Mouse (Mus musculus) neural tube, embryonic 15.5 days (tissue): ENCODE data around the gene Hoxa5. TPM values are rescaled to one million over a fixed set of nuclear protein-coding genes. Genes with fewer than 3 reads are reported as not detected.

ENCODE experiments used
- ATAC-seq: fragments of 200-750 bp; cut with Nextera tagmentation; 2 replicates; pipeline ENCODE4 v1.8.0; 2017; ENCODE audit warnings: mild to moderate bottlenecking, moderate TSS enrichment, moderate library complexity; ENCODE audit not compliant: low FRiP score
- H3K27ac ChIP-seq: fragments of 300-500 bp; sonication (generic); replicated peaks from 2 replicates; pipeline ENCODE4 v1.5.1; 2015; ENCODE audit warnings: mild to moderate bottlenecking, inconsistent platforms
- H3K27me3 ChIP-seq: fragments of 300-500 bp; sonication (generic); replicated peaks from 2 replicates; pipeline ENCODE4 v1.6.1; 2015; ENCODE audit warnings: inconsistent platforms
- H3K36me3 ChIP-seq: fragments of 300-500 bp; sonication (generic); 2 replicates; pipeline ENCODE4 v1.6.1; 2015; ENCODE audit warnings: inconsistent platforms
- H3K4me1 ChIP-seq: fragments of 300-500 bp; sonication (generic); 2 replicates; pipeline ENCODE4 v1.6.1; 2015; ENCODE audit warnings: inconsistent platforms
- H3K4me2 ChIP-seq: fragments of 300-500 bp; sonication (generic); 2 replicates; pipeline ENCODE4 v1.6.1; 2015; ENCODE audit warnings: inconsistent platforms, mild to moderate bottlenecking, moderate library complexity
- H3K4me3 ChIP-seq: fragments of 300-500 bp; sonication (generic); replicated peaks from 2 replicates; pipeline ENCODE4 v1.5.1; 2015; ENCODE audit warnings: mild to moderate bottlenecking, inconsistent platforms
- H3K9ac ChIP-seq: fragments of 300-500 bp; sonication (generic); replicated peaks from 2 replicates; pipeline ENCODE4 v1.6.1; 2015; ENCODE audit warnings: mild to moderate bottlenecking, inconsistent platforms
- H3K9me3 ChIP-seq: fragments of 300-500 bp; sonication (generic); replicated peaks from 2 replicates; pipeline ENCODE4 v1.6.1; 2016; ENCODE audit warnings: inconsistent platforms
- WGBS: fragments of 180-500 bp; shearing (Covaris S2); methylation state at CpG from one replicate; pipeline ENCODE4 v1.1.7; 2015; ENCODE audit warnings: mixed read lengths; 5-methylcytosine and 5-hydroxymethylcytosine counted together
- polyA plus RNA-seq: library from polyadenylated mRNA; unstranded; fragments of >200 nt; fragmentation: Nextera tagmentation; extraction: Ambion mirVana; gene quantifications from 2 replicates; pipeline ENCODE4 v1.2.1, GENCODE M21; 2015

The Hoxa5 gene
- polyA plus RNA-seq, 1 experiment from 2014 or later: 73.9 TPM

GRCm38 (mm10) chr6:52231885-52232567, 27.6 kb upstream of the Hoxa5 start:
- H3K9me3 ChIP-seq: no peaks in the 10 kb centered on the region
- peak overlapping the region; percentile 57 for H3K4me3 ChIP-seq
- H3K27ac ChIP-seq: peak overlapping the region; percentile 82
- H3K4me2 ChIP-seq: peak overlapping the region; percentile 57
- ATAC-seq: no peak
- no peaks in the 10 kb centered on the region for H3K36me3 ChIP-seq
- H3K4me1 ChIP-seq: peaks cover 34% of the 10 kb centered on the region
- H3K9ac ChIP-seq: peak overlapping the region; percentile 65
- WGBS: 1% methylated on average over 18 of the region's 18 CpGs
- peaks cover 8% of the 10 kb centered on the region for H3K27me3 ChIP-seq

GRCm38 (mm10) chr6:52230516-52231165, 26.3 kb upstream of the Hoxa5 start, which contains the start of gene Hoxa9:
Gene Hoxa9, minus strand, starts transcription at chr6:52231089.
- 2% methylated on average over 21 of the region's 36 CpGs for WGBS
- no peak for ATAC-seq
- H3K4me1 ChIP-seq: peaks cover 31% of the 10 kb centered on the region
- H3K36me3 ChIP-seq: no peaks in the 10 kb centered on the region
- H3K4me2 ChIP-seq: peak within 1 kb of the TSS; percentile 58
- H3K27me3 ChIP-seq: no peaks in the 10 kb centered on the region
- H3K9ac ChIP-seq: peak within 1 kb of the TSS; percentile 65
- peak within 1 kb of the TSS; percentile 57 for H3K4me3 ChIP-seq
- H3K27ac ChIP-seq: peak within 1 kb of the TSS; percentile 86
- H3K9me3 ChIP-seq: no peaks in the 10 kb centered on the region

GRCm38 (mm10) chr6:52229558-52230416, 25.4 kb upstream of the Hoxa5 start:
- no peak for ATAC-seq
- Histone ChIP-seq H3K27ac (peak overlapping the region; percentile 86), H3K4me1 (peaks cover 34% of the 10 kb centered on the region; the same call in 1 of the 2 replicates), H3K4me2 (peak overlapping the region; percentile 58), H3K36me3 (no peaks in the 10 kb centered on the region), H3K4me3 (peak overlapping the region; percentile 44), H3K27me3 (no peaks in the 10 kb centered on the region), H3K9ac (peak overlapping the region; percentile 64), H3K9me3 (no peaks in the 10 kb centered on the region)
- 2% methylated on average over 44 of the region's 44 CpGs for WGBS

- H3K4me1 ChIP-seq: peaks cover 28% of the 10 kb centered on the region; the same call in 1 of the 2 replicates
- under 1% methylated on average over 38 of the region's 38 CpGs for WGBS
- ATAC-seq: no peak
- H3K36me3 ChIP-seq: no peaks in the 10 kb centered on the region
- H3K9ac ChIP-seq: peak overlapping the region; percentile 64
- H3K9me3 ChIP-seq: no peaks in the 10 kb centered on the region
- H3K4me3 ChIP-seq: peak overlapping the region; percentile 44
- H3K27ac ChIP-seq: peak overlapping the region; percentile 86
- no peaks in the 10 kb centered on the region for H3K27me3 ChIP-seq
- peak overlapping the region; percentile 58 for H3K4me2 ChIP-seq
Measured at GRCm38 (mm10) chr6:52228475-52229465, 24.4 kb upstream of the Hoxa5 start.

- 11% methylated on average over 11 of the region's 11 CpGs for WGBS
- peak overlapping the region; percentile 65 for H3K4me3 ChIP-seq
- peaks cover 25% of the 10 kb centered on the region; the same call in 1 of the 2 replicates for H3K4me1 ChIP-seq
- H3K36me3 ChIP-seq: no peaks in the 10 kb centered on the region
- H3K4me2 ChIP-seq: peak overlapping the region; percentile 85
- H3K27ac ChIP-seq: peak overlapping the region; percentile 100
- H3K9ac ChIP-seq: peak overlapping the region; percentile 84
- H3K9me3 ChIP-seq: no peaks in the 10 kb centered on the region
- H3K27me3 ChIP-seq: no peaks in the 10 kb centered on the region
- no peak for ATAC-seq
Measured at GRCm38 (mm10) chr6:52227470-52228222, 23.3 kb upstream of the Hoxa5 start.

- Histone ChIP-seq H3K9ac (peak overlapping the region; percentile 84), H3K27ac (peak overlapping the region; percentile 100), H3K27me3 (no peaks in the 10 kb centered on the region), H3K36me3 (no peaks in the 10 kb centered on the region), H3K4me2 (peak overlapping the region; percentile 85), H3K9me3 (no peaks in the 10 kb centered on the region), H3K4me1 (peaks cover 33% of the 10 kb centered on the region), H3K4me3 (peak overlapping the region; percentile 65)
- whole genome bisulfite sequencing: 3% methylated on average over 26 of the region's 26 CpGs
- peak; percentile 14 for ATAC-seq
Measured at GRCm38 (mm10) chr6:52226569-52227257, 22.3 kb upstream of the Hoxa5 start.

- Histone ChIP-seq H3K27ac (peak overlapping the region; percentile 100), H3K9ac (peak overlapping the region; percentile 84), H3K27me3 (no peaks in the 10 kb centered on the region), H3K4me1 (peaks cover 35% of the 10 kb centered on the region), H3K9me3 (no peaks in the 10 kb centered on the region), H3K4me3 (peak overlapping the region; percentile 65), H3K4me2 (peak overlapping the region; percentile 85), H3K36me3 (no peaks in the 10 kb centered on the region)
- under 1% methylated on average over 69 of the region's 69 CpGs for WGBS
- peak; percentile 79 for ATAC-seq
Measured at GRCm38 (mm10) chr6:52225612-52226568, 21.5 kb upstream of the Hoxa5 start.

- Histone ChIP-seq H3K9me3 (no peaks in the 10 kb centered on the region), H3K27me3 (no peaks in the 10 kb centered on the region), H3K4me1 (peaks cover 41% of the 10 kb centered on the region), H3K9ac (peak overlapping the region; percentile 84), H3K36me3 (no peaks in the 10 kb centered on the region), H3K4me3 (peak overlapping the region; percentile 65), H3K4me2 (peak overlapping the region; percentile 85), H3K27ac (peak overlapping the region; percentile 100)
- no peak for ATAC-seq
- 2% methylated on average over 36 of the region's 36 CpGs for WGBS
Measured at GRCm38 (mm10) chr6:52224895-52225611, 20.7 kb upstream of the Hoxa5 start.
